Mouse (Mus musculus): ENCODE measurements around the gene Tom1.

GRCm38 (mm10) chr8:75034285-75034684, 780 bp downstream of the Tom1 start:
- TF ChIP-seq CTCF (conservative IDR thresholded peaks at IDR 0.05; ENCODE audit: low read length) (no peak), POU5F1 (IDR thresholded peaks at IDR 0.05; ENCODE audit: borderline replicate concordance, low read length) (no peak), NANOG (IDR thresholded peaks at IDR 0.05; ENCODE audit: borderline replicate concordance, low read length) (no peak)

Data from E14TG2a.4 (cell line).